Mouse (Mus musculus) lung, embryonic 14.5 days (tissue): Measurements from ENCODE around the gene Tmem11. TPM values are rescaled to one million over a fixed set of nuclear protein-coding genes. Genes with fewer than 3 reads are reported as not detected.
"Not testable (repeated sequence)": the region's sequence is repeated elsewhere in the genome, so short reads cannot be mapped to it uniquely, and the experiment has no call there.

Experiments
- ATAC-seq: fragments of 200-750 bp; cut with Nextera tagmentation; 2 replicates; pipeline ENCODE4 v1.8.0; 2017; ENCODE audit warnings: mild to moderate bottlenecking, moderate TSS enrichment, moderate library complexity; ENCODE audit not compliant: insufficient read depth
- DNase-seq: peaks from one replicate; pipeline ENCODE4 v3.0.0-alpha.2; 2015
- H3K27ac ChIP-seq: fragments of 300-500 bp; sonication (generic); 2 replicates; pipeline ENCODE4 v1.5.1; 2014; ENCODE audit warnings: low read depth, mild to moderate bottlenecking, moderate library complexity
- H3K27me3 ChIP-seq: fragments of 300-500 bp; sonication (generic); 2 replicates; pipeline ENCODE4 v1.6.1; 2014; ENCODE audit warnings: low read length, control low read depth; ENCODE audit not compliant: insufficient read depth
- H3K36me3 ChIP-seq: fragments of 300-500 bp; sonication (generic); 2 replicates; pipeline ENCODE4 v1.6.1; 2014; ENCODE audit warnings: control low read depth; ENCODE audit not compliant: insufficient read depth
- H3K4me1 ChIP-seq: fragments of 300-500 bp; sonication (generic); 2 replicates; pipeline ENCODE4 v1.6.1; 2014; ENCODE audit warnings: antibody characterized with exemption, control low read depth; ENCODE audit not compliant: insufficient read depth
- H3K4me2 ChIP-seq: fragments of 300-500 bp; sonication (generic); 2 replicates; pipeline ENCODE4 v1.6.1; 2014; ENCODE audit warnings: mild to moderate bottlenecking
- H3K4me3 ChIP-seq: fragments of 300-500 bp; sonication (generic); 2 replicates; pipeline ENCODE4 v1.5.1; 2014; ENCODE audit warnings: low read depth, low read length
- H3K9ac ChIP-seq: fragments of 300-500 bp; sonication (generic); 2 replicates; pipeline ENCODE4 v1.6.1; 2014
- H3K9me3 ChIP-seq: fragments of 300-500 bp; sonication (generic); 2 replicates; pipeline ENCODE4 v1.6.1; 2016; ENCODE audit warnings: low read depth, low read length, control low read depth
- CTCF ChIP-seq: IDR thresholded peaks from 2 replicates; pipeline ENCODE4 v1.5.1; 2016; ENCODE audit warnings: antibody characterized with exemption, low read depth
- WGBS: fragments of 180-500 bp; shearing (Covaris S2); extraction: QIAGEN DNeasy Blood & Tissue Kit; methylation state at CpG from one replicate; pipeline ENCODE4 v1.1.7; 2014; 5-methylcytosine and 5-hydroxymethylcytosine counted together
- polyA plus RNA-seq: library from polyadenylated mRNA; unstranded; fragments of >200 nt; fragmentation: Nextera tagmentation; extraction: Ambion mirVana; gene quantifications from 2 replicates; pipeline ENCODE4 v1.2.1, GENCODE M21; 2014

The Tmem11 gene
- polyA plus RNA-seq, 1 experiment from 2014 or later: 73.4 TPM

GRCm38 (mm10) chr11:60889861-60890260 lies 10.8 kb upstream of the Tmem11 start:
- Histone ChIP-seq H3K4me3 (no peak overlapping the region), H3K9ac (no peak overlapping the region), H3K4me1 (no peaks in the 10 kb centered on the region), H3K4me2 (no peak overlapping the region), H3K27me3 (no peaks in the 10 kb centered on the region), H3K36me3 (no peaks in the 10 kb centered on the region), H3K27ac (no peak overlapping the region), H3K9me3 (no peaks in the 10 kb centered on the region)
- peak; percentile 36 for DNase-seq
- 50% methylated on average over 2 of the region's 2 CpGs for WGBS
- ATAC-seq: no peak
- TF ChIP-seq CTCF: no peak

GRCm38 (mm10) chr11:60886986-60887385 lies 7.9 kb upstream of the Tmem11 start:
- H3K4me3 ChIP-seq: not testable (repeated sequence)

GRCm38 (mm10) chr11:60882386-60882785 lies 3.3 kb upstream of the Tmem11 start:
- ATAC-seq: no peak
- no peaks in the 10 kb centered on the region for H3K9me3 ChIP-seq
- no peak overlapping the region for H3K27ac ChIP-seq
- TF ChIP-seq CTCF: no peak
- H3K4me2 ChIP-seq: no peak overlapping the region
- H3K4me3 ChIP-seq: no peak overlapping the region
- H3K4me1 ChIP-seq: peaks cover under 1% of the 10 kb centered on the region; the same call in 1 of the 2 replicates
- no peak overlapping the region for H3K9ac ChIP-seq
- WGBS: 66% methylated on average over 3 of the region's 3 CpGs
- H3K27me3 ChIP-seq: no peaks in the 10 kb centered on the region
- H3K36me3 ChIP-seq: no peaks in the 10 kb centered on the region
- no peak for DNase-seq

More at GRCm38 (mm10) chr11:60886986-60887385, 7.9 kb upstream of the Tmem11 start:
- not testable (repeated sequence) for H3K4me1 ChIP-seq, H3K27me3 ChIP-seq, H3K36me3 ChIP-seq, DNase-seq, ATAC-seq, H3K4me2 ChIP-seq, H3K27ac ChIP-seq, H3K9ac ChIP-seq, H3K9me3 ChIP-seq
- 88% methylated on average over 2 of the region's 3 CpGs for WGBS

DNA sequence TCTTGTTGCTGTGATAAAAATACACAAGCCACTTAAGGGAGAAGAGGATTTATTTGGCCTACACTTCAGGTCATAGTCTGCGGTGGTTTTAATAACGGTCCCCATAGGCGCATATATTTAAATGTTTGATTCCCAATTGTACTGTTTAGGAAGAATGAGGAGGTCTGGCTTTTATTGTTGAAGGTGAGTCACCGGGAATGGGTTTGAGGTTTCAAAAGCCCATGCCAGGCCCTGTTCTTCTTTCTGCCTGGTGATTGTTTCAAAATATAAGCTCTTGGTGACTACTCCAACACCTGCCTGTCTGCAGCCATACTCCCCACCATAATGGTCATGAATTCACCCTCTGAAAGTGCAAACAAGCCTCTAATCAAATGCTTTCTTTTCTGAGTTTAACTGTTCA lies 1.5 kb upstream of the Tmem11 start:
- H3K9ac ChIP-seq: no peak overlapping the region
- no peaks in the 10 kb centered on the region for H3K27me3 ChIP-seq
- H3K9me3 ChIP-seq: no peaks in the 10 kb centered on the region
- DNase-seq (no peak), ATAC-seq (no peak)
- no peak overlapping the region for H3K4me3 ChIP-seq
- TF ChIP-seq CTCF: no peak
- peaks cover 2% of the 10 kb centered on the region; the same call in 1 of the 2 replicates for H3K36me3 ChIP-seq
- no peak overlapping the region for H3K27ac ChIP-seq
- peaks cover 9% of the 10 kb centered on the region for H3K4me1 ChIP-seq
- WGBS: 92% methylated on average over 4 of the region's 4 CpGs
- no peak overlapping the region for H3K4me2 ChIP-seq

DNA sequence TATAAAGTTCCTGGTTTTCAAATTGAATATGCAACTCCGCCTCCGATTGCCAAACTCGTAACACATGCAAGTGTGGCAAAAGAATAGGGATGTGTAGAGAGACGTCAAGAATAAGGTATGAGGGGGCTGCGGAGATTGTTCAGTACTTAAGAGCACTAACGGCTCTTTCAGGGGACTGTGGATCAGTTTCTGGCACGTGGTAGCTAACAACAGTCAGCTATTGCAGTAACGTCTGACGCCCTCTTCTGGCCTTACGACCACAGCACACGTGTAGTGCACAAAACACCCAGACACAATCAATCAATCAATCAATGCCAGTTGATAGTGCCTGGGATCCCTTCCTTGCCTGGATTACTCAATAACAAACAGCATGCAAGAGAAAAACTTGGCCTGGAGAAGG lies 351 bp upstream of the Tmem11 start:
- Histone ChIP-seq H3K27ac (peak overlapping the region; percentile 95), H3K9ac (peak overlapping the region; percentile 91), H3K4me2 (peak overlapping the region; percentile 77), H3K27me3 (no peaks in the 10 kb centered on the region), H3K36me3 (peaks cover 9% of the 10 kb centered on the region; the same call in 1 of the 2 replicates), H3K4me1 (peaks cover 10% of the 10 kb centered on the region), H3K9me3 (no peaks in the 10 kb centered on the region), H3K4me3 (peak overlapping the region; percentile 95)
- WGBS: 1% methylated on average over 11 of the region's 11 CpGs
- DNase-seq (peak; percentile 82), ATAC-seq (peak; percentile 17; the same call in 1 of the 2 replicates)
- TF ChIP-seq CTCF: peak; percentile 74

DNA sequence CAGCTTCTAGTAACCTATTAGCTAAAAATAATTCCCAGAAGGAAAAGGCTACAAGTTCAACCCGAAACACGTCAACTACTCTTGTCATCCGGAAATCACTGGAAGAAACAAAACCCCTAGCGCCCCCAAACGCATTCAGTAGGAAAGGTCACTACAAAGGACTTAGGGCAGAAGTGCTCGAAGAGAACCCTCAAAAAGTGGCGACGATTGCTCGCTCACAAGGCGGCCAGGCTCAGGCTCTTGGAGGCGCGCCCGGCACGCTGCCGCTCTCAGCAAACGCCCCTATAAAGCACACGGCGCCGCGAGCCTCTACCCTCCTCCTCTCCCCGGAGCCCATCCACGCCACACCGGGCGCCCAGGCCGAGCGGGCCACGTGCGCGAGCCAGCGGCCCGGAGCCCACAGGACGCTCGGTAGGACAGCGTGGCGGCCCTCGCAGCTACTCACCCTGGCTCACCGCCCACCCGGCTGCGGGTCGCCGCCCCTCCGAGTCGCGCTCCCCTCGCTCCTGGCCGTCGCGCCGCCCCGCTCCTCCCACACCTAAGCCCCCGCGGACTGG lies 938 bp downstream of the Tmem11 start:
- DNase-seq: peak; percentile 71
- peak overlapping the region; percentile 77 for H3K4me2 ChIP-seq
- peak; percentile 74 for ATAC-seq
- peaks cover 14% of the 10 kb centered on the region for H3K4me1 ChIP-seq
- WGBS: under 1% methylated on average over 50 of the region's 52 CpGs
- no peaks in the 10 kb centered on the region for H3K27me3 ChIP-seq
- H3K36me3 ChIP-seq: peaks cover 9% of the 10 kb centered on the region; the same call in 1 of the 2 replicates
- peak; percentile 26 for TF ChIP-seq CTCF
- H3K9me3 ChIP-seq: no peaks in the 10 kb centered on the region
- H3K4me3 ChIP-seq: peak overlapping the region; percentile 95
- H3K27ac ChIP-seq: peak overlapping the region; percentile 95
- H3K9ac ChIP-seq: peak overlapping the region; percentile 91

GRCm38 (mm10) chr11:60873101-60873500 lies 6.0 kb downstream of the Tmem11 start:
- H3K9ac ChIP-seq: no peak overlapping the region; the same call in 1 of the 2 replicates
- H3K36me3 ChIP-seq: peaks cover 22% of the 10 kb centered on the region
- ATAC-seq: no peak
- H3K4me2 ChIP-seq: no peak overlapping the region
- peaks cover 17% of the 10 kb centered on the region for H3K4me1 ChIP-seq
- no peak overlapping the region for H3K27ac ChIP-seq
- H3K9me3 ChIP-seq: no peaks in the 10 kb centered on the region
- DNase-seq: no peak
- no peak for TF ChIP-seq CTCF
- no peaks in the 10 kb centered on the region for H3K27me3 ChIP-seq
- WGBS: 72% methylated on average over 6 of the region's 6 CpGs
- H3K4me3 ChIP-seq: no peak overlapping the region
